Mouse (Mus musculus) forebrain, embryonic 16.5 days (tissue): ENCODE measurements around the gene Nrg3. TPM values are rescaled to one million over a fixed set of nuclear protein-coding genes. Genes with fewer than 3 reads are reported as not detected.

Experiments
- ATAC-seq: fragments of 200-750 bp; cut with Nextera tagmentation; 2 replicates; pipeline ENCODE4 v1.8.0; 2017; ENCODE audit warnings: mild to moderate bottlenecking, moderate library complexity
- H3K27ac ChIP-seq: fragments of 300-500 bp; sonication (generic); 2 replicates; pipeline ENCODE4 v1.5.1; 2014; ENCODE audit warnings: low read length, control low read depth
- H3K27me3 ChIP-seq: fragments of 300-500 bp; sonication (generic); replicated peaks from 2 replicates; pipeline ENCODE4 v1.6.1; 2014; ENCODE audit warnings: low read length; ENCODE audit not compliant: control insufficient read depth, insufficient read depth
- H3K36me3 ChIP-seq: fragments of 300-500 bp; sonication (generic); 2 replicates; pipeline ENCODE4 v1.6.1; 2014; ENCODE audit not compliant: control insufficient read depth, insufficient read depth
- H3K4me1 ChIP-seq: fragments of 300-500 bp; sonication (generic); replicated peaks from 2 replicates; pipeline ENCODE4 v1.6.1; 2014; ENCODE audit warnings: low read length; ENCODE audit not compliant: control insufficient read depth, insufficient read depth
- H3K4me2 ChIP-seq: fragments of 300-500 bp; sonication (generic); 2 replicates; pipeline ENCODE4 v1.6.1; 2014; ENCODE audit warnings: mild to moderate bottlenecking, low read length, control low read depth
- H3K4me3 ChIP-seq: fragments of 300-500 bp; sonication (generic); replicated peaks from 2 replicates; pipeline ENCODE4 v1.5.1; 2014; ENCODE audit warnings: mild to moderate bottlenecking, low read length, control low read depth
- H3K9ac ChIP-seq: fragments of 300-500 bp; sonication (generic); replicated peaks from 2 replicates; pipeline ENCODE4 v1.6.1; 2014; ENCODE audit warnings: low read depth, low read length, control low read depth
- H3K9me3 ChIP-seq: fragments of 300-500 bp; sonication (generic); 2 replicates; pipeline ENCODE4 v1.6.1; 2016; ENCODE audit warnings: low read length; ENCODE audit not compliant: control insufficient read depth
- WGBS: fragments of 180-500 bp; shearing (Covaris S2); extraction: QIAGEN DNeasy Blood & Tissue Kit; methylation state at CpG from one replicate; pipeline ENCODE4 v1.1.7; 2014; 5-methylcytosine and 5-hydroxymethylcytosine counted together
- polyA plus RNA-seq: library from polyadenylated mRNA; unstranded; fragments of >200 nt; fragmentation: Nextera tagmentation; extraction: Ambion mirVana; gene quantifications from 2 replicates; pipeline ENCODE4 v1.2.1, GENCODE M21; 2015

The Nrg3 gene
- polyA plus RNA-seq, 1 experiment from 2014 or later: 13.4 TPM

GRCm38 (mm10) chr14:38547257-38547656 is 925.6 kb downstream of the Nrg3 start:
- no peak overlapping the region for H3K4me3 ChIP-seq
- no peak overlapping the region for H3K27ac ChIP-seq
- H3K9ac ChIP-seq: no peak overlapping the region
- ATAC-seq: no peak
- no peaks in the 10 kb centered on the region for H3K27me3 ChIP-seq
- no peaks in the 10 kb centered on the region; the same call in 1 of the 2 replicates for H3K4me1 ChIP-seq
- H3K36me3 ChIP-seq: no peaks in the 10 kb centered on the region
- 46% methylated on average over 2 of the region's 2 CpGs for WGBS
- H3K4me2 ChIP-seq: no peak overlapping the region
- H3K9me3 ChIP-seq: no peaks in the 10 kb centered on the region

- no peak overlapping the region for H3K9ac ChIP-seq
- no peaks in the 10 kb centered on the region for H3K4me1 ChIP-seq
- no peak overlapping the region for H3K4me2 ChIP-seq
- H3K27me3 ChIP-seq: no peaks in the 10 kb centered on the region
- H3K4me3 ChIP-seq: no peak overlapping the region
- no peaks in the 10 kb centered on the region for H3K36me3 ChIP-seq
- no peak overlapping the region for H3K27ac ChIP-seq
- ATAC-seq: no peak
- 93% methylated on average over 1 of the region's 1 CpGs for WGBS
- no peaks in the 10 kb centered on the region for H3K9me3 ChIP-seq
Measured at GRCm38 (mm10) chr14:38535181-38535580, 937.7 kb downstream of the Nrg3 start.

GRCm38 (mm10) chr14:38533495-38533894 is 939.4 kb downstream of the Nrg3 start:
- Histone ChIP-seq H3K4me3 (no peak overlapping the region), H3K36me3 (no peaks in the 10 kb centered on the region), H3K9ac (no peak overlapping the region), H3K4me2 (no peak overlapping the region), H3K4me1 (no peaks in the 10 kb centered on the region), H3K9me3 (no peaks in the 10 kb centered on the region), H3K27ac (no peak overlapping the region), H3K27me3 (no peaks in the 10 kb centered on the region)
- no peak for ATAC-seq

- Histone ChIP-seq H3K27ac (no peak overlapping the region), H3K27me3 (no peaks in the 10 kb centered on the region), H3K9ac (no peak overlapping the region), H3K4me2 (no peak overlapping the region), H3K36me3 (no peaks in the 10 kb centered on the region), H3K4me3 (no peak overlapping the region), H3K4me1 (no peaks in the 10 kb centered on the region), H3K9me3 (no peaks in the 10 kb centered on the region)
- ATAC-seq: no peak
- 65% methylated on average over 5 of the region's 5 CpGs for WGBS
Measured at GRCm38 (mm10) chr14:38516232-38516631, 956.7 kb downstream of the Nrg3 start.

- Histone ChIP-seq H3K4me2 (no peak overlapping the region), H3K4me3 (no peak overlapping the region), H3K9ac (no peak overlapping the region), H3K9me3 (no peaks in the 10 kb centered on the region), H3K4me1 (no peaks in the 10 kb centered on the region), H3K27me3 (no peaks in the 10 kb centered on the region), H3K27ac (no peak overlapping the region), H3K36me3 (no peaks in the 10 kb centered on the region)
- ATAC-seq: no peak
- WGBS: 61% methylated on average over 2 of the region's 2 CpGs
Measured at GRCm38 (mm10) chr14:38509016-38509415, 963.9 kb downstream of the Nrg3 start.

- WGBS: 69% methylated on average over 1 of the region's 1 CpGs
- no peak overlapping the region for H3K4me3 ChIP-seq
- H3K36me3 ChIP-seq: no peaks in the 10 kb centered on the region
- H3K27ac ChIP-seq: no peak overlapping the region
- H3K9ac ChIP-seq: no peak overlapping the region
- no peaks in the 10 kb centered on the region for H3K9me3 ChIP-seq
- no peaks in the 10 kb centered on the region for H3K4me1 ChIP-seq
- no peak overlapping the region for H3K4me2 ChIP-seq
- ATAC-seq: no peak
- no peaks in the 10 kb centered on the region for H3K27me3 ChIP-seq
Measured at GRCm38 (mm10) chr14:38494970-38495369, 977.9 kb downstream of the Nrg3 start.

GRCm38 (mm10) chr14:38447086-38447485 is 1025.8 kb downstream of the Nrg3 start:
- no peak for ATAC-seq

GRCm38 (mm10) chr14:38444788-38445187 is 1028.1 kb downstream of the Nrg3 start:
- no peak overlapping the region for H3K9ac ChIP-seq

More at GRCm38 (mm10) chr14:38447086-38447485, 1025.8 kb downstream of the Nrg3 start:
- H3K4me3 ChIP-seq: no peak overlapping the region
- H3K27ac ChIP-seq: no peak overlapping the region
- no peak overlapping the region for H3K9ac ChIP-seq
- H3K4me2 ChIP-seq: no peak overlapping the region
- H3K27me3 ChIP-seq: no peaks in the 10 kb centered on the region
- 80% methylated on average over 2 of the region's 2 CpGs for WGBS
- no peaks in the 10 kb centered on the region for H3K36me3 ChIP-seq
- H3K4me1 ChIP-seq: no peaks in the 10 kb centered on the region
- H3K9me3 ChIP-seq: no peaks in the 10 kb centered on the region

GRCm38 (mm10) chr14:38433793-38434589 is 1038.9 kb downstream of the Nrg3 start:
- Histone ChIP-seq H3K36me3 (no peaks in the 10 kb centered on the region), H3K9me3 (no peaks in the 10 kb centered on the region), H3K4me2 (no peak overlapping the region), H3K4me1 (no peaks in the 10 kb centered on the region), H3K4me3 (no peak overlapping the region), H3K27me3 (no peaks in the 10 kb centered on the region), H3K27ac (no peak overlapping the region), H3K9ac (no peak overlapping the region)
- WGBS: 77% methylated on average over 6 of the region's 6 CpGs
- no peak for ATAC-seq

More at GRCm38 (mm10) chr14:38444788-38445187, 1028.1 kb downstream of the Nrg3 start:
- Histone ChIP-seq H3K4me3 (no peak overlapping the region), H3K27me3 (no peaks in the 10 kb centered on the region), H3K9me3 (no peaks in the 10 kb centered on the region), H3K27ac (no peak overlapping the region), H3K4me1 (no peaks in the 10 kb centered on the region), H3K4me2 (no peak overlapping the region), H3K36me3 (no peaks in the 10 kb centered on the region)
- no peak for ATAC-seq
- 93% methylated on average over 2 of the region's 2 CpGs for WGBS
